Mouse (Mus musculus) ES-E14 (cell line): ENCODE results near the gene Fam229b.

Experiments used
- CHD2 ChIP-seq: IDR thresholded peaks from 2 replicates; pipeline ENCODE4 v1.6.1; 2014; ENCODE audit warnings: mild to moderate bottlenecking, low read depth, low read length, inconsistent platforms
- ZC3H11A ChIP-seq: IDR thresholded peaks from 2 replicates; pipeline ENCODE4 v1.6.1; 2012; ENCODE audit warnings: low read depth, mild to moderate bottlenecking, inconsistent platforms, low read length, borderline replicate concordance

- no peak for TF ChIP-seq ZC3H11A
- no peak for TF ChIP-seq CHD2
These were observed 32.0 kb upstream of the Fam229b start for GRCm38 (mm10) chr10:39165632-39166115.
